Mouse (Mus musculus): Measurements from ENCODE around the gene Aars2. TPM values are rescaled to one million over a fixed set of nuclear protein-coding genes. Genes with fewer than 3 reads are reported as not detected.

Gene Aars2
- total and polyA plus RNA-seq, 3 experiments, result 12.4 to 23.1 (median 17.5) TPM

DNA sequence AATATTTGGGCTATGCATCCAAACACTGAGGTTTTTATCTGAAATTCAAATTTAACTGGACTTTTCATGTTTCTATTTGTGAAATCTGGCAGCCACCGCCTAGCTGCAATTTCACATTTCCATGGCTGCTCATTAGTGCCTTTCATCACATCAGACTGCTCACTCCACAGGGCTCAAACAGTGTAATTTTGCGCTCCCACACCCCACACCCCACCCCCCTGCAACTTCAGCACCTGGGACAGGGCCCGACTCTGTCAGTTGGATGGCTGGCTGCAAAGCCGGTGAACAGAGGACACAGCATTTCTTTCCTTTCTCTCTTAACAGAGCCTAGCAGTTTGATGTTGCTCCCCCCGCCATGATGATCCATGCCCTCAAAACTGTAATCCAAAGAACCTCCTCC lies 29.6 kb downstream of the Aars2 start:
- in situ Hi-C loops (cut with MboI; ENCODE audit: low pct_ligation_motif_present, low pct_unique_long_range_greater_than_20kb, low sequenced_read_pairs) (no loop called here), dilution Hi-C loops (cut with MboI; ENCODE audit: extremely low pct_ligation_motif_present, extremely low pct_unique_long_range_greater_than_20kb, low sequenced_read_pairs) (no loop called here)
- H3K4me2 ChIP-seq (ENCODE audit: insufficient read depth, low read depth, poor library complexity, severe bottlenecking), result no peak overlapping the region
- no peak for DNase-seq (ENCODE audit: extremely low read depth)
- no peaks in the 10 kb centered on the region for H3K79me2 ChIP-seq (replicated peaks; ENCODE audit: control insufficient read depth, extremely low read depth, insufficient read depth, poor library complexity, severe bottlenecking)
- H3K4me3 ChIP-seq (replicated peaks in 1 of 3; ENCODE audit: low read depth in 2 of 3, low read length in 2 of 3, poor library complexity in 1 of 3), result no peak overlapping the region
- no peak for TF ChIP-seq UBTF (IDR thresholded peaks at IDR 0.05; ENCODE audit: low read depth, low read length)
- TF ChIP-seq BHLHE40 (IDR thresholded peaks at IDR 0.05; ENCODE audit: low read depth, low read length), result no peak
- no peak for TF ChIP-seq MAFK (IDR thresholded peaks at IDR 0.05; ENCODE audit: insufficient replicate concordance, low read length)
- no peak for TF ChIP-seq SIN3A (IDR thresholded peaks at IDR 0.05; ENCODE audit: low read length)
- TF ChIP-seq TCF12 (IDR thresholded peaks at IDR 0.05; ENCODE audit: low read depth, low read length), result no peak
- no peak for TF ChIP-seq RCOR1 (conservative IDR thresholded peaks at IDR 0.05; ENCODE audit: low read depth, low read length)
- no peak for TF ChIP-seq HCFC1 (IDR thresholded peaks at IDR 0.05; ENCODE audit: low read depth, low read length)
- peaks cover 0 to 2% of the 10 kb centered on the region in 2 experiments; a peak in 1 of 4 replicates for H3K4me1 ChIP-seq (ENCODE audit: control insufficient read depth in 1 of 2, insufficient read depth in 2 of 2)
- H3K9me3 ChIP-seq (replicated peaks; ENCODE audit: low read length), result no peaks in the 10 kb centered on the region
- no peak overlapping the region for H3K9ac ChIP-seq (ENCODE audit: insufficient read depth, low read depth)
- no peak overlapping the region for H3K27ac ChIP-seq (ENCODE audit: insufficient read depth, low read depth)
- H3K36me3 ChIP-seq (replicated peaks in 1 of 2; ENCODE audit: control insufficient read depth in 1 of 2, insufficient read depth in 1 of 2, low read length in 1 of 2), result no peaks in the 10 kb centered on the region
- peaks cover 88% of the 10 kb centered on the region for H3K27me3 ChIP-seq (replicated peaks)

DNA sequence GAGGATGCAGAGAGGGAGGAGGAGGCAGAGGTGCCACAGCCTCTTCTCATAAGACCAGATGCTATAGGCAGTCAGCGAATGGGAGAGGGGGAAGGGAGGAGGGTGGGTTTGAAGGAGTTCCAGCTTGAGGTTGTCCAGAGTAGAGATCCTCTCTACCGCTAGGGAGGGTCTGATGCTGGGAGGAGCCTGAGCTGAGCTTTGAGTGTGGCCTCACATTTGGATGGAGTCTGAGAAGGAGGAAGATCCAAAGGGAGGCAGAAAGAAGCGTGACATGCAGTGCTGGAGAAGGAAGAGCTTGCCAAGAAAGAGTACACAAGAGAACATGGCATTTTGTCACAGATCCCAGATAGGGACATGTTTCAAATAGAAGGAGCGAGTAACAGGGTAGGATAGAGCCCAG lies 31.8 kb downstream of the Aars2 start:
- no peak overlapping the region for H3K4me2 ChIP-seq (ENCODE audit: insufficient read depth, low read depth, poor library complexity, severe bottlenecking)
- H3K9me3 ChIP-seq (replicated peaks; ENCODE audit: low read length), result no peaks in the 10 kb centered on the region
- TF ChIP-seq UBTF (IDR thresholded peaks at IDR 0.05; ENCODE audit: low read depth, low read length) (no peak), ZMIZ1 (IDR thresholded peaks at IDR 0.05; ENCODE audit: low read depth, low read length) (no peak), GABPA (IDR thresholded peaks at IDR 0.05; ENCODE audit: insufficient replicate concordance, low read depth, low read length) (no peak), USF2 (conservative IDR thresholded peaks at IDR 0.05; ENCODE audit: low read depth, low read length) (no peak), MEF2A (IDR thresholded peaks at IDR 0.05; ENCODE audit: borderline replicate concordance, low read depth, low read length) (no peak), NELFE (IDR thresholded peaks at IDR 0.05; ENCODE audit: low read depth, low read length) (no peak), E2F4 (IDR thresholded peaks at IDR 0.05; ENCODE audit: insufficient replicate concordance, low read depth, low read length) (no peak), ZC3H11A (IDR thresholded peaks at IDR 0.05; ENCODE audit: low read depth, low read length) (no peak), TCF12 (IDR thresholded peaks at IDR 0.05; ENCODE audit: low read depth, low read length) (no peak), POLR2AphosphoS2 (IDR thresholded peaks at IDR 0.05; ENCODE audit: low read depth, low read length) (no peak), JUND (conservative IDR thresholded peaks at IDR 0.05; ENCODE audit: low read depth, low read length) (no peak), CHD2 (IDR thresholded peaks at IDR 0.05; ENCODE audit: low read length) (no peak), MAX (IDR thresholded peaks at IDR 0.05; ENCODE audit: low read length) (no peak), SMC3 (IDR thresholded peaks at IDR 0.05; ENCODE audit: low read depth, low read length) (no peak), CTCF (conservative IDR thresholded peaks at IDR 0.05 in 1 of 2, IDR thresholded peaks at IDR 0.05 in 1 of 2; ENCODE audit: low read depth in 2 of 2, low read length in 2 of 2) (no peak), ZKSCAN1 (IDR thresholded peaks at IDR 0.05; ENCODE audit: borderline replicate concordance, low read depth, low read length) (no peak)
- in situ Hi-C loops (cut with MboI; ENCODE audit: low pct_ligation_motif_present, low pct_unique_long_range_greater_than_20kb, low sequenced_read_pairs) (no loop called here), dilution Hi-C loops (cut with MboI; ENCODE audit: extremely low pct_ligation_motif_present, extremely low pct_unique_long_range_greater_than_20kb, low sequenced_read_pairs) (no loop called here)
- no peak overlapping the region for H3K27ac ChIP-seq (ENCODE audit: insufficient read depth, low read depth)
- H3K4me1 ChIP-seq (ENCODE audit: control insufficient read depth in 1 of 2, insufficient read depth in 2 of 2), result peaks cover 5 to 8% of the 10 kb centered on the region in 2 experiments
- no peak overlapping the region for H3K9ac ChIP-seq (ENCODE audit: insufficient read depth, low read depth)
- no peaks in the 10 kb centered on the region for H3K79me2 ChIP-seq (replicated peaks; ENCODE audit: control insufficient read depth, extremely low read depth, insufficient read depth, poor library complexity, severe bottlenecking)
- no peak overlapping the region for H3K4me3 ChIP-seq (replicated peaks in 1 of 3; ENCODE audit: low read depth in 2 of 3, low read length in 2 of 3, poor library complexity in 1 of 3)
- DNase-seq (ENCODE audit: extremely low read depth), result no peak
- peaks cover 88% of the 10 kb centered on the region for H3K27me3 ChIP-seq (replicated peaks)
- no peaks in the 10 kb centered on the region for H3K36me3 ChIP-seq (replicated peaks in 1 of 2; ENCODE audit: control insufficient read depth in 1 of 2, insufficient read depth in 1 of 2, low read length in 1 of 2)
